In the genomic region with DNA sequence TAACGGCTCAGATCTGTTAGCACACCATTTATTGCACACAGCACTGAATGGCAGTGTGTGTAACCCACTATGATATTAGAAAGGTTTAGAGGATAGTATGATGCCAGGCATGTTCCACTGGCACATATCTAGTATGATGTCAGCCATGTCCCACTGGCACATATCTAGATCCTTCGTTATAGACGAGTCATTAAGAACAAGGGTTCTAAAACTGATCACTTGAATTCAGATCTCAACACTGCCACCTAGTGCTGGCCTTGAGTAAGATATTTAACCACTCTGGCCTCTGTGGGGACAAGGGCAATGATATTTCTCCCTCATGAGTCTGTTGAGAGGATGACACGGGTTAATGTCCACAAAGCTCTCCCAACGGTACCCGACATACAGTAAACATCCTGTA, we compare ENCODE assay signal across 10 mouse cellular contexts.
DNase-seq lines count a peak whose midpoint lies in the region; ATAC-seq and TF ChIP-seq lines count a peak whose summit lies in the region.
"Had no signal": no experiment of that assay in that cellular context is flagged by ENCODE, and none has a peak within 500 bp of the region (broad histone marks: within the 10 kb centered on the region; RNA-seq: fewer than 3 reads in every experiment).

No protein-coding gene starts in this region.

- no peak for TF ChIP-seq EP300 in liver, embryonic 14.5 days (IDR thresholded peaks at IDR 0.05; ENCODE audit: low read depth)

- ATAC-seq in forebrain, embryonic 11.5 days (replicated peaks; ENCODE audit: low FRiP score): 0 out of 2 replicates have a peak, but pooled peaks have one; percentile 37
- no peak for ATAC-seq in liver, embryonic 14.5 days (ENCODE audit: insufficient read depth)

- no peak overlapping the region for H3K4me2 ChIP-seq in forebrain, embryonic 11.5 days (ENCODE audit: low read depth, low read length, severe bottlenecking)
- no peak overlapping the region for H3K4me2 ChIP-seq in liver, embryonic 14.5 days (ENCODE audit: low read depth)
- H3K4me2 ChIP-seq: embryonic facial prominence, embryonic 15.5 days; limb, embryonic 12.5 days had no signal

- no peaks in the 10 kb centered on the region for H3K9me3 ChIP-seq in forebrain, embryonic 11.5 days (ENCODE audit: control insufficient read depth, low read length)
- H3K9me3 ChIP-seq in liver, embryonic 14.5 days (ENCODE audit: control insufficient read depth, low read length): no peaks in the 10 kb centered on the region
- H3K9me3 ChIP-seq: embryonic facial prominence, embryonic 15.5 days; limb, embryonic 12.5 days had no signal

- TF ChIP-seq CTCF in layer of hippocampus, adult 2 months (conservative IDR thresholded peaks at IDR 0.05): peak; percentile 87
- TF ChIP-seq CTCF in liver, embryonic 14.5 days (IDR thresholded peaks at IDR 0.05; ENCODE audit: low read depth): peak; percentile 43

- no peak overlapping the region for H3K4me3 ChIP-seq in layer of hippocampus, adult 2 months
- no peak overlapping the region for H3K4me3 ChIP-seq in forebrain, embryonic 11.5 days (ENCODE audit: low read depth, low read length)
- H3K4me3 ChIP-seq in liver, embryonic 14.5 days (ENCODE audit: insufficient read depth in 1 of 2, low read depth in 2 of 2, low read length in 2 of 2): no peak overlapping the region
- H3K4me3 ChIP-seq: embryonic facial prominence, embryonic 15.5 days; limb, embryonic 12.5 days had no signal

- peak; percentile 52 to 68 for DNase-seq in layer of hippocampus, adult 2 months (ENCODE audit: low spot score in 2 of 2)
- DNase-seq in layer of hippocampus, adult 9-11 months: no peak
- DNase-seq in MEL-GATA-1-ER (ENCODE audit: extremely low read depth, low read depth): peak; percentile 69
- DNase-seq in brain, adult 2 months (ENCODE audit: low read depth, low spot score): peak; percentile 82
- DNase-seq in forebrain, embryonic 11.5 days (ENCODE audit: low spot score): peak; percentile 55
- DNase-seq in liver, embryonic 14.5 days (ENCODE audit: low read depth in 3 of 3, low spot score in 3 of 3): peak in 2 of 3 experiments; percentile 1 to 4
- DNase-seq in right cerebral cortex, postnatal 14 days: peak; percentile 43
- no peak for DNase-seq in T-cell, adult 2 months (ENCODE audit: low spot score)

- H3K27ac ChIP-seq in layer of hippocampus, adult 2 months: no peak overlapping the region
- H3K27ac ChIP-seq in forebrain, embryonic 11.5 days (ENCODE audit: low read depth, low read length): no peak overlapping the region
- H3K27ac ChIP-seq in liver, embryonic 14.5 days: no peak overlapping the region
- H3K27ac ChIP-seq: embryonic facial prominence, embryonic 15.5 days; limb, embryonic 12.5 days had no signal

- H3K36me3 ChIP-seq in forebrain, embryonic 11.5 days (ENCODE audit: control insufficient read depth, insufficient read depth, low read length): no peaks in the 10 kb centered on the region
- no peaks in the 10 kb centered on the region for H3K36me3 ChIP-seq in liver, embryonic 14.5 days (replicated peaks; ENCODE audit: control insufficient read depth, insufficient read depth, low read depth)
- H3K36me3 ChIP-seq: embryonic facial prominence, embryonic 15.5 days; limb, embryonic 12.5 days had no signal

- no peaks in the 10 kb centered on the region for H3K27me3 ChIP-seq in forebrain, embryonic 11.5 days (ENCODE audit: control insufficient read depth, insufficient read depth, low read length)
- no peaks in the 10 kb centered on the region for H3K27me3 ChIP-seq in liver, embryonic 14.5 days (ENCODE audit: control insufficient read depth, insufficient read depth, low read length)
- H3K27me3 ChIP-seq: embryonic facial prominence, embryonic 15.5 days; limb, embryonic 12.5 days had no signal

- 66% methylated on average over 6 of the region's 6 CpGs for WGBS in forebrain, embryonic 11.5 days
- 34% methylated on average over 6 of the region's 6 CpGs for WGBS in liver, embryonic 14.5 days (ENCODE audit: insufficient replicate concordance)

- H3K4me1 ChIP-seq in forebrain, embryonic 11.5 days (replicated peaks; ENCODE audit: control insufficient read depth, insufficient read depth, low read length): no peaks in the 10 kb centered on the region
- H3K4me1 ChIP-seq in liver, embryonic 14.5 days (replicated peaks; ENCODE audit: control insufficient read depth in 2 of 2, insufficient read depth in 2 of 2, low read length in 1 of 2): no peaks in the 10 kb centered on the region
- H3K4me1 ChIP-seq: embryonic facial prominence, embryonic 15.5 days; limb, embryonic 12.5 days had no signal

- no peak overlapping the region for H3K9ac ChIP-seq in forebrain, embryonic 11.5 days (ENCODE audit: low read length)
- no peak overlapping the region for H3K9ac ChIP-seq in liver, embryonic 14.5 days (replicated peaks)
- H3K9ac ChIP-seq: embryonic facial prominence, embryonic 15.5 days; limb, embryonic 12.5 days had no signal

Comparison
In these comparisons a context has a peak if more than half of its experiments do, and no peak if none do; other contexts are left out.
1. DNase-seq: peak in layer of hippocampus, adult 2 months (2 of 2), MEL-GATA-1-ER (single experiment), brain, adult 2 months (single experiment), forebrain, embryonic 11.5 days (single experiment), liver, embryonic 14.5 days (2 of 3) and right cerebral cortex, postnatal 14 days (single experiment); none in layer of hippocampus, adult 9-11 months (single experiment) and T-cell, adult 2 months (single experiment).